24 mouse cellular contexts compared by ENCODE assay signal in the genomic region with DNA sequence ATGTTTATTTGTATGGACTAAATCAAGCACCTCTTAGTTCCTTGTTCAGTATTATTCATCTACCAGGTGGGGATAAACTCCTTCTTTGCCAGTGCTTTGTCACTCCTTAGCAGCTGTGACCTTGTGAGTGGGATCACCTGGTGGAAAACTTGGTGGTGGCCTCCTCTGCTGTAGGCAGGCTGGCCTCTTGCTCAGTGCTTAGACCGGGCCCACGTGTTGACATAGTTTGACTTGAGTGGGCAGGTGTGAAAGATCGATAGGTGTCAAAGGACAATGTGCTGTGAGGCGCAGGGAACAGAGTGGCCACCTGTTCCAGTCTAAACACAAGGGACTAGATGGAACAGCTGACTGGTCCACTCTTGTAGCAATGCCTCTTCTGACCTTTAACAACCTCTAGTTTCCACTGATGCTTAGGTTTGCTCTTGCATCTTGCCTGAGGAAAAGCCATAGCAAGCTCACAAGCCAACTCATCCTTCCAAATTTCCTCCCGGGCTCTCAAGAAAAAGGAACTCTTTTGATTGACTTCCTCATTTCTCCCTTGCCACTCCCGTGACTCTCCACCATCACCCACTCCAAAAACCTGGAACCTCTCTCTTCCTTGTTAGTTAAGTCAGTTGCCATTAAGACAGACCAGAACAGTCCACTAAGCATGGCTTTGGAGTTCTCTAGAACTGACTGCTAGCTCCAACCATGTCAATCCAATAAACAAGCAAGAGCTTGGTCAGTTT. TPM values are rescaled to one million over a fixed set of nuclear protein-coding genes. Genes with fewer than 3 reads are reported as not detected.
DNase-seq lines count a peak whose midpoint lies in the region; ATAC-seq lines count a peak whose summit lies in the region.
"Had no signal": no experiment of that assay in that cellular context is flagged by ENCODE, and none has a peak within 500 bp of the region (broad histone marks: within the 10 kb centered on the region; RNA-seq: fewer than 3 reads in every experiment).

No protein-coding gene starts in this region.

- H3K27me3 ChIP-seq in embryonic facial prominence, embryonic 12.5 days, result no peaks in the 10 kb centered on the region
- H3K27me3 ChIP-seq in embryonic facial prominence, embryonic 10.5 days (replicated peaks; ENCODE audit: low read depth, poor library complexity, severe bottlenecking), result no peaks in the 10 kb centered on the region
- no peaks in the 10 kb centered on the region for H3K27me3 ChIP-seq in liver, embryonic 16.5 days (ENCODE audit: control insufficient read depth, insufficient read depth, low read depth, low read length)
- no peaks in the 10 kb centered on the region for H3K27me3 ChIP-seq in liver, embryonic 12.5 days (replicated peaks)
- H3K27me3 ChIP-seq in stomach, embryonic 16.5 days (ENCODE audit: control insufficient read depth, insufficient read depth, low read length), result no peaks in the 10 kb centered on the region
- H3K27me3 ChIP-seq in midbrain, embryonic 15.5 days (replicated peaks), result no peaks in the 10 kb centered on the region
- H3K27me3 ChIP-seq: embryonic facial prominence, embryonic 15.5 days; heart, embryonic 12.5 days; hindbrain, embryonic 12.5 days; limb, embryonic 13.5 days had no signal

- no peak overlapping the region for H3K27ac ChIP-seq in embryonic facial prominence, embryonic 12.5 days
- H3K27ac ChIP-seq in embryonic facial prominence, embryonic 10.5 days (replicated peaks), result no peak overlapping the region
- no peak overlapping the region for H3K27ac ChIP-seq in liver, embryonic 16.5 days (ENCODE audit: low read length)
- H3K27ac ChIP-seq in liver, embryonic 12.5 days, result no peak overlapping the region
- H3K27ac ChIP-seq in stomach, embryonic 16.5 days (ENCODE audit: low read length), result peak overlapping the region; percentile 66; the same call in 1 of the 2 replicates
- no peak overlapping the region for H3K27ac ChIP-seq in midbrain, embryonic 15.5 days
- H3K27ac ChIP-seq: embryonic facial prominence, embryonic 15.5 days; hindbrain, embryonic 12.5 days; limb, embryonic 13.5 days had no signal

- H3K36me3 ChIP-seq in embryonic facial prominence, embryonic 12.5 days, result no peaks in the 10 kb centered on the region
- H3K36me3 ChIP-seq in embryonic facial prominence, embryonic 10.5 days (replicated peaks), result no peaks in the 10 kb centered on the region
- H3K36me3 ChIP-seq in liver, embryonic 16.5 days (ENCODE audit: control insufficient read depth, insufficient read depth), result no peaks in the 10 kb centered on the region
- no peaks in the 10 kb centered on the region for H3K36me3 ChIP-seq in liver, embryonic 12.5 days
- H3K36me3 ChIP-seq in stomach, embryonic 16.5 days (ENCODE audit: control insufficient read depth, insufficient read depth, low read length), result no peaks in the 10 kb centered on the region
- H3K36me3 ChIP-seq in midbrain, embryonic 15.5 days (replicated peaks), result no peaks in the 10 kb centered on the region
- H3K36me3 ChIP-seq: embryonic facial prominence, embryonic 15.5 days; heart, embryonic 12.5 days; hindbrain, embryonic 12.5 days; limb, embryonic 13.5 days had no signal

- 91% methylated on average over 6 of the region's 6 CpGs for WGBS in embryonic facial prominence, embryonic 12.5 days
- 90% methylated on average over 6 of the region's 6 CpGs for whole genome bisulfite sequencing in embryonic facial prominence, embryonic 10.5 days
- 55% methylated on average over 6 of the region's 6 CpGs for WGBS in liver, embryonic 16.5 days (ENCODE audit: insufficient replicate concordance)
- 54% methylated on average over 6 of the region's 6 CpGs for WGBS in liver, embryonic 12.5 days (ENCODE audit: insufficient replicate concordance)
- 69% methylated on average over 6 of the region's 6 CpGs for WGBS in stomach, embryonic 16.5 days
- WGBS in midbrain, embryonic 15.5 days, result 94% methylated on average over 6 of the region's 6 CpGs

- ATAC-seq in embryonic facial prominence, embryonic 12.5 days (ENCODE audit: insufficient number of reproducible peaks, insufficient read depth, low FRiP score, low TSS enrichment), result peak; percentile 35; the same call in 1 of the 2 replicates
- peak; percentile 54 for ATAC-seq in liver, embryonic 16.5 days (ENCODE audit: low read depth)
- no peak for ATAC-seq in liver, embryonic 12.5 days
- peak; percentile 89 for ATAC-seq in granulocyte monocyte progenitor cell, adult 5-6 weeks (replicated peaks; ENCODE audit: poor library complexity, severe bottlenecking)
- no peak for ATAC-seq in stomach, embryonic 16.5 days (ENCODE audit: insufficient read depth, low FRiP score)
- ATAC-seq in midbrain, embryonic 15.5 days (replicated peaks), result no peak
- ATAC-seq: CD4-positive, CD25-positive, alpha-beta regulatory T cell, adult 4 months; forebrain, embryonic 14.5 days had no signal

- H3K9ac ChIP-seq in embryonic facial prominence, embryonic 12.5 days, result no peak overlapping the region
- H3K9ac ChIP-seq in liver, embryonic 16.5 days (ENCODE audit: low read depth, low read length), result no peak overlapping the region
- no peak overlapping the region for H3K9ac ChIP-seq in liver, embryonic 12.5 days
- H3K9ac ChIP-seq in stomach, embryonic 16.5 days (ENCODE audit: low read length), result no peak overlapping the region
- H3K9ac ChIP-seq in midbrain, embryonic 15.5 days, result no peak overlapping the region
- H3K9ac ChIP-seq: embryonic facial prominence, embryonic 15.5 days; heart, embryonic 12.5 days; hindbrain, embryonic 12.5 days; limb, embryonic 13.5 days had no signal

- no peak overlapping the region for H3K4me3 ChIP-seq in embryonic facial prominence, embryonic 12.5 days
- no peak overlapping the region for H3K4me3 ChIP-seq in embryonic facial prominence, embryonic 10.5 days
- H3K4me3 ChIP-seq in liver, embryonic 16.5 days (ENCODE audit: low read depth, low read length), result no peak overlapping the region
- H3K4me3 ChIP-seq in liver, embryonic 12.5 days, result no peak overlapping the region
- H3K4me3 ChIP-seq in stomach, embryonic 16.5 days (replicated peaks; ENCODE audit: low read length), result no peak overlapping the region
- H3K4me3 ChIP-seq in midbrain, embryonic 15.5 days, result no peak overlapping the region
- H3K4me3 ChIP-seq: embryonic facial prominence, embryonic 15.5 days; heart, embryonic 12.5 days; hindbrain, embryonic 12.5 days; limb, embryonic 13.5 days had no signal

- H3K4me1 ChIP-seq in embryonic facial prominence, embryonic 12.5 days, result no peaks in the 10 kb centered on the region
- no peaks in the 10 kb centered on the region for H3K4me1 ChIP-seq in embryonic facial prominence, embryonic 10.5 days
- no peaks in the 10 kb centered on the region for H3K4me1 ChIP-seq in liver, embryonic 16.5 days (ENCODE audit: control insufficient read depth, low read depth, low read length)
- no peaks in the 10 kb centered on the region for H3K4me1 ChIP-seq in liver, embryonic 12.5 days
- peaks cover 5% of the 10 kb centered on the region for H3K4me1 ChIP-seq in stomach, embryonic 16.5 days (ENCODE audit: control insufficient read depth, insufficient read depth, low read length)
- no peaks in the 10 kb centered on the region for H3K4me1 ChIP-seq in midbrain, embryonic 15.5 days
- H3K4me1 ChIP-seq: embryonic facial prominence, embryonic 15.5 days; hindbrain, embryonic 12.5 days; limb, embryonic 13.5 days had no signal

- DNase-seq in embryonic facial prominence, embryonic 10.5 days (ENCODE audit: low spot score), result no peak
- DNase-seq in left cerebral cortex, adult 8-10 months (ENCODE audit: low spot score in 2 of 2), result no peak
- DNase-seq: cerebellum, adult 11-12 months; cerebellum, postnatal 25 days; embryo, embryonic 11 days; gastrocnemius, postnatal 10 days; heart, postnatal 10 days; kidney, adult 8-10 months; kidney, postnatal 14 days; lung, adult 18-20 months; lung, postnatal 10 days; midbrain, embryonic 14.5 days had no signal

- no peak overlapping the region for H3K4me2 ChIP-seq in embryonic facial prominence, embryonic 12.5 days (replicated peaks)
- no peak overlapping the region for H3K4me2 ChIP-seq in liver, embryonic 16.5 days (ENCODE audit: low read depth, low read length)
- H3K4me2 ChIP-seq in liver, embryonic 12.5 days, result no peak overlapping the region
- no peak overlapping the region for H3K4me2 ChIP-seq in stomach, embryonic 16.5 days (ENCODE audit: low read depth, low read length)
- no peak overlapping the region for H3K4me2 ChIP-seq in midbrain, embryonic 15.5 days
- H3K4me2 ChIP-seq: embryonic facial prominence, embryonic 15.5 days; heart, embryonic 12.5 days; hindbrain, embryonic 12.5 days; limb, embryonic 13.5 days had no signal

- H3K9me3 ChIP-seq in embryonic facial prominence, embryonic 12.5 days, result no peaks in the 10 kb centered on the region
- H3K9me3 ChIP-seq in embryonic facial prominence, embryonic 10.5 days, result no peaks in the 10 kb centered on the region
- H3K9me3 ChIP-seq in liver, embryonic 16.5 days (replicated peaks; ENCODE audit: control insufficient read depth, low read length), result no peaks in the 10 kb centered on the region
- H3K9me3 ChIP-seq in liver, embryonic 12.5 days (replicated peaks), result no peaks in the 10 kb centered on the region
- no peaks in the 10 kb centered on the region for H3K9me3 ChIP-seq in stomach, embryonic 16.5 days (replicated peaks; ENCODE audit: control insufficient read depth, low read length)
- H3K9me3 ChIP-seq in midbrain, embryonic 15.5 days, result no peaks in the 10 kb centered on the region
- H3K9me3 ChIP-seq: embryonic facial prominence, embryonic 15.5 days; heart, embryonic 12.5 days; hindbrain, embryonic 12.5 days; limb, embryonic 13.5 days had no signal

RNA-seq across cellular contexts. Expression of gene Rbpj, which starts 28.9 kb away (rescaled TPM):
- polyA plus RNA-seq in embryonic facial prominence, embryonic 12.5 days (2016; fragmentation: Nextera tagmentation; extraction: Ambion mirVana), result 55.4 and 57.8 TPM in 2 replicates
- polyA plus RNA-seq in embryonic facial prominence, embryonic 10.5 days (2016; fragmentation: Nextera tagmentation; extraction: Ambion mirVana), result 43.5 and 44.9 TPM in 2 replicates
- 5.9 and 6.9 TPM in 2 replicates for polyA plus RNA-seq in liver, embryonic 16.5 days (2015; fragmentation: Nextera tagmentation; extraction: Ambion mirVana)
- 14.4 and 14.7 TPM in 2 replicates for polyA plus RNA-seq in liver, embryonic 12.5 days (2016; fragmentation: Nextera tagmentation; extraction: Ambion mirVana)
- total RNA-seq in granulocyte monocyte progenitor cell, adult 5-6 weeks (2014; fragmentation: Nextera tagmentation), result 53.7 and 64.4 TPM in 2 replicates
- total RNA-seq in granulocyte monocyte progenitor cell, adult 5-6 weeks (2017), result 39.0 and 42.6 TPM in 2 replicates
- polyA plus RNA-seq in stomach, embryonic 16.5 days (2015; fragmentation: Nextera tagmentation; extraction: Ambion mirVana), result 29.4 and 30.0 TPM in 2 replicates
- total RNA-seq in left cerebral cortex, adult 8-10 months (2022), result 10 to 100 TPM; 24.7 to 33.8 (median 28.9) TPM
- polyA plus RNA-seq in midbrain, embryonic 15.5 days (2015; fragmentation: Nextera tagmentation; extraction: Ambion mirVana), result 30.7 and 32.2 TPM in 2 replicates

Comparison
In these comparisons a context has a peak if more than half of its experiments do, and no peak if none do; other contexts are left out.
1. ATAC-seq: peak in embryonic facial prominence, embryonic 12.5 days (single experiment), liver, embryonic 16.5 days (single experiment) and granulocyte monocyte progenitor cell, adult 5-6 weeks (single experiment); none in liver, embryonic 12.5 days (single experiment), stomach, embryonic 16.5 days (single experiment) and midbrain, embryonic 15.5 days (single experiment).